Mouse (Mus musculus): ENCODE results near the gene Lhx5.

GRCm38 (mm10) chr5:120468830-120469229, 37.3 kb downstream of the Lhx5 start:
- no peak for TF ChIP-seq CTCF (IDR thresholded peaks at IDR 0.05; ENCODE audit: extremely low read depth, insufficient read depth, insufficient read length, insufficient replicate concordance)
- no peak for TF ChIP-seq POLR2A (IDR thresholded peaks at IDR 0.05; ENCODE audit: low read depth, low read length)

All from spleen, adult 2 months (tissue).